Mouse (Mus musculus) embryonic facial prominence, embryonic 14.5 days (tissue): ENCODE measurements around the gene Casc1. TPM values are rescaled to one million over a fixed set of nuclear protein-coding genes. Genes with fewer than 3 reads are reported as not detected.
A peak's percentile ranks its signal among the peaks of the same experiment; 100 is the strongest.

Experiments
- ATAC-seq: fragments of 200-750 bp; cut with Nextera tagmentation; 2 replicates; pipeline ENCODE4 v1.8.0; 2017; ENCODE audit warnings: low read depth, moderate number of reproducible peaks, moderate TSS enrichment
- DNase-seq: peaks from one replicate; pipeline ENCODE4 v3.0.0-alpha.2; 2015; ENCODE audit warnings: low spot score
- H3K27ac ChIP-seq: fragments of 300-500 bp; sonication (generic); replicated peaks from 2 replicates; pipeline ENCODE4 v1.5.1; 2014; ENCODE audit warnings: low read depth, mild to moderate bottlenecking, low read length, moderate library complexity
- H3K27me3 ChIP-seq: fragments of 300-500 bp; sonication (generic); replicated peaks from 2 replicates; pipeline ENCODE4 v1.6.1; 2014; ENCODE audit warnings: low read length; ENCODE audit not compliant: control insufficient read depth, insufficient read depth
- H3K36me3 ChIP-seq: fragments of 300-500 bp; sonication (generic); 2 replicates; pipeline ENCODE4 v1.6.1; 2014; ENCODE audit warnings: low read length, mixed read lengths; ENCODE audit not compliant: control insufficient read depth, insufficient read depth
- H3K4me1 ChIP-seq: fragments of 300-500 bp; sonication (generic); 2 replicates; pipeline ENCODE4 v1.6.1; 2014; ENCODE audit warnings: antibody characterized with exemption, low read length; ENCODE audit not compliant: control insufficient read depth, insufficient read depth
- H3K4me2 ChIP-seq: fragments of 300-500 bp; sonication (generic); 2 replicates; pipeline ENCODE4 v1.6.1; 2014; ENCODE audit warnings: low read depth, mild to moderate bottlenecking, low read length, moderate library complexity, mixed read lengths
- H3K4me3 ChIP-seq: fragments of 300-500 bp; sonication (generic); 2 replicates; pipeline ENCODE4 v1.5.1; 2014; ENCODE audit warnings: low read depth, mild to moderate bottlenecking, low read length
- H3K9ac ChIP-seq: fragments of 300-500 bp; sonication (generic); 2 replicates; pipeline ENCODE4 v1.6.1; 2014; ENCODE audit warnings: low read depth, mild to moderate bottlenecking, low read length, moderate library complexity, mixed read lengths
- H3K9me3 ChIP-seq: fragments of 300-500 bp; sonication (generic); 2 replicates; pipeline ENCODE4 v1.6.1; 2016; ENCODE audit warnings: low read length; ENCODE audit not compliant: control insufficient read depth
- WGBS: fragments of 180-500 bp; shearing (Covaris S2); extraction: QIAGEN DNeasy Blood & Tissue Kit; methylation state at CpG from one replicate; pipeline ENCODE4 v1.1.7; 2014; 5-methylcytosine and 5-hydroxymethylcytosine counted together
- polyA plus RNA-seq: library from polyadenylated mRNA; unstranded; fragments of >200 nt; fragmentation: Nextera tagmentation; extraction: Ambion mirVana; gene quantifications from 2 replicates; pipeline ENCODE4 v1.2.1, GENCODE M21; 2014

Casc1 gene
- polyA plus RNA-seq, 1 experiment from 2014 or later, result 0.95 TPM

GRCm38 (mm10) chr6:145211376-145212305, 836 bp upstream of the Casc1 start:
- peak; percentile 21 for ATAC-seq
- no peaks in the 10 kb centered on the region for H3K27me3 ChIP-seq

GRCm38 (mm10) chr6:145210056-145210680, 637 bp downstream of the Casc1 start:
- no peaks in the 10 kb centered on the region for H3K36me3 ChIP-seq
- H3K27me3 ChIP-seq, result no peaks in the 10 kb centered on the region
- 34% methylated on average over 8 of the region's 8 CpGs for WGBS
- no peak for DNase-seq
- peaks cover 11% of the 10 kb centered on the region for H3K4me1 ChIP-seq
- H3K4me3 ChIP-seq, result peak overlapping the region; percentile 51
- H3K4me2 ChIP-seq, result peak overlapping the region; percentile 75
- no peaks in the 10 kb centered on the region for H3K9me3 ChIP-seq
- peak overlapping the region; percentile 65 for H3K9ac ChIP-seq
- peak overlapping the region; percentile 61; the same call in 1 of the 2 replicates for H3K27ac ChIP-seq
- 0 out of 2 replicates have a peak, but pooled peaks have one; percentile 0 for ATAC-seq

More at GRCm38 (mm10) chr6:145211376-145212305, 836 bp upstream of the Casc1 start:
- Histone ChIP-seq H3K27ac (peak overlapping the region; percentile 95), H3K4me1 (peaks cover 11% of the 10 kb centered on the region), H3K36me3 (peaks cover 9% of the 10 kb centered on the region; the same call in 1 of the 2 replicates), H3K4me2 (peak overlapping the region; percentile 64), H3K9me3 (no peaks in the 10 kb centered on the region), H3K4me3 (peak overlapping the region; percentile 68), H3K9ac (peak overlapping the region; percentile 91)
- DNase-seq, result no peak
- 3% methylated on average over 21 of the region's 21 CpGs for WGBS

- DNase-seq (no peak), ATAC-seq (no peak)
- no peak overlapping the region for H3K27ac ChIP-seq
- H3K27me3 ChIP-seq, result no peaks in the 10 kb centered on the region
- no peaks in the 10 kb centered on the region for H3K36me3 ChIP-seq
- H3K4me3 ChIP-seq, result no peak overlapping the region
- 74% methylated on average over 10 of the region's 10 CpGs for WGBS
- H3K4me1 ChIP-seq, result peaks cover 2% of the 10 kb centered on the region; the same call in 1 of the 2 replicates
- no peak overlapping the region for H3K9ac ChIP-seq
- H3K9me3 ChIP-seq, result no peaks in the 10 kb centered on the region
- no peak overlapping the region for H3K4me2 ChIP-seq
Observed at GRCm38 (mm10) chr6:145205142-145205541, 5.7 kb downstream of the Casc1 start.

- Histone ChIP-seq H3K9ac (no peak overlapping the region), H3K36me3 (no peaks in the 10 kb centered on the region), H3K4me3 (no peak overlapping the region), H3K4me2 (no peak overlapping the region), H3K9me3 (no peaks in the 10 kb centered on the region), H3K27me3 (no peaks in the 10 kb centered on the region), H3K27ac (no peak overlapping the region), H3K4me1 (no peaks in the 10 kb centered on the region)
- 93% methylated on average over 6 of the region's 6 CpGs for WGBS
- ATAC-seq (no peak), DNase-seq (no peak)
Observed at GRCm38 (mm10) chr6:145204440-145204839, 6.4 kb downstream of the Casc1 start.

GRCm38 (mm10) chr6:145202432-145203125, 8.2 kb downstream of the Casc1 start:
- Histone ChIP-seq H3K36me3 (no peaks in the 10 kb centered on the region), H3K9me3 (no peaks in the 10 kb centered on the region), H3K4me1 (no peaks in the 10 kb centered on the region), H3K27me3 (no peaks in the 10 kb centered on the region), H3K9ac (no peak overlapping the region), H3K4me2 (no peak overlapping the region), H3K4me3 (no peak overlapping the region), H3K27ac (no peak overlapping the region)
- no peak for ATAC-seq
- WGBS, result 77% methylated on average over 13 of the region's 13 CpGs
- DNase-seq, result no peak

GRCm38 (mm10) chr6:145197949-145198686, 12.7 kb downstream of the Casc1 start:
- Histone ChIP-seq H3K36me3 (no peaks in the 10 kb centered on the region), H3K4me1 (no peaks in the 10 kb centered on the region), H3K4me2 (no peak overlapping the region), H3K27ac (no peak overlapping the region), H3K27me3 (no peaks in the 10 kb centered on the region), H3K9me3 (no peaks in the 10 kb centered on the region), H3K4me3 (no peak overlapping the region), H3K9ac (no peak overlapping the region)
- 92% methylated on average over 8 of the region's 8 CpGs for WGBS
- no peak for DNase-seq
- ATAC-seq, result no peak

DNA sequence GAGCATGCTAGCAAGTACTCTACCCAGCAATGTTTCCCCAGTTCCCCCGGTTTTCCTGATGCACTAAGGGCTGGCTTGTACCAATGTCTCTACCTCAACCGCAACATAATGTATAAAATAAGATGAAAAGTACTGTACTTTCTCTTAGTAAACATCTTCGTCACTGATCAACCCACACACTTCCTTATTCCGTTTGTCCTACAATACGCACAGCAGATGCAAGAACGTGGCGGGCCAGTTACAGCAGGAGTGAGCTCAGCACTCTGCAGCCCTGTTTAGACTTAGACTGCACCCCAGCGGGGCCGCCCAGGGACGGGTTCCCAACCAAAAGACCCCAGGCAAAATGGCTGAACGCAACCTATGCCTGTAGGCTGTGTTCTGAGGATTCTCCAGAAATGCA, 17.4 kb downstream of the Casc1 start:
- Histone ChIP-seq H3K36me3 (no peaks in the 10 kb centered on the region), H3K4me2 (no peak overlapping the region), H3K9ac (no peak overlapping the region), H3K9me3 (no peaks in the 10 kb centered on the region), H3K27me3 (no peaks in the 10 kb centered on the region), H3K27ac (no peak overlapping the region), H3K4me3 (no peak overlapping the region), H3K4me1 (no peaks in the 10 kb centered on the region)
- DNase-seq (no peak), ATAC-seq (no peak)
- 77% methylated on average over 11 of the region's 11 CpGs for WGBS

DNA sequence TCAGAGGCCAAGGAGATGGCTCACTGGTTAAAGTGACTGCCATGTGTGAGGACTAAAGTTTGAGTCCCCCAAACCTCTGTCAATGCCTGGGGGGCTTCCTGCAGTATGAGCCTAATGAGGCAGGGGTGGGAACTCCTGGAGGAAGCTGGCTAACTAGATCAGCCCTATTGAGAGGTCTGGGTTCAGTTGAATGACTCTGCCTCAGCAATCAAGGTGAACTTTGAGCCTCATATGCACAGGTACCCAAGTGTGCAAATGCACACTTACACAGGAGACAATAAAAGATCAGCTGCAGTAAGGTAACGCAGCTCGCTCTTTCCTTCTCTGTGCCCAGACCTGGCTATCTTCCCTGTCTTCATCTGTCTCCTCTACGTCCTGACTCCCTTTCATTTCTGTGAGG, 17.8 kb downstream of the Casc1 start:
- ATAC-seq (no peak), DNase-seq (no peak)
- Histone ChIP-seq H3K4me2 (no peak overlapping the region), H3K9ac (no peak overlapping the region), H3K36me3 (no peaks in the 10 kb centered on the region), H3K4me3 (no peak overlapping the region), H3K27me3 (no peaks in the 10 kb centered on the region), H3K4me1 (no peaks in the 10 kb centered on the region), H3K27ac (no peak overlapping the region), H3K9me3 (no peaks in the 10 kb centered on the region)
- WGBS, result 85% methylated on average over 3 of the region's 3 CpGs
